Mouse (Mus musculus) neural tube, embryonic 12.5 days (tissue): ENCODE results near the gene Gtdc1. TPM values are rescaled to one million over a fixed set of nuclear protein-coding genes. Genes with fewer than 3 reads are reported as not detected.

Experiments
- ATAC-seq: fragments of 200-750 bp; cut with Nextera tagmentation; 2 replicates; pipeline ENCODE4 v1.8.0; 2017; ENCODE audit warnings: low read depth, mild to moderate bottlenecking, moderate TSS enrichment, moderate library complexity; ENCODE audit not compliant: low FRiP score
- H3K27ac ChIP-seq: fragments of 300-500 bp; sonication (generic); 2 replicates; pipeline ENCODE4 v1.5.1; 2016
- H3K27me3 ChIP-seq: fragments of 300-500 bp; sonication (generic); replicated peaks from 2 replicates; pipeline ENCODE4 v1.6.1; 2016; ENCODE audit warnings: mild to moderate bottlenecking
- H3K36me3 ChIP-seq: fragments of 300-500 bp; sonication (generic); 2 replicates; pipeline ENCODE4 v1.6.1; 2016; ENCODE audit warnings: mild to moderate bottlenecking
- H3K4me1 ChIP-seq: fragments of 300-500 bp; sonication (generic); 2 replicates; pipeline ENCODE4 v1.6.1; 2016
- H3K4me2 ChIP-seq: fragments of 300-500 bp; sonication (generic); replicated peaks from 2 replicates; pipeline ENCODE4 v1.6.1; 2016; ENCODE audit warnings: mild to moderate bottlenecking
- H3K4me3 ChIP-seq: fragments of 300-500 bp; sonication (generic); 2 replicates; pipeline ENCODE4 v1.5.1; 2016
- H3K9ac ChIP-seq: fragments of 300-500 bp; sonication (generic); 2 replicates; pipeline ENCODE4 v1.6.1; 2016; ENCODE audit warnings: mild to moderate bottlenecking
- H3K9me3 ChIP-seq: fragments of 300-500 bp; sonication (generic); 2 replicates; pipeline ENCODE4 v1.6.1; 2016; ENCODE audit warnings: mild to moderate bottlenecking
- WGBS: fragments of 180-500 bp; shearing (Covaris S2); methylation state at CpG from one replicate; pipeline ENCODE4 v1.1.7; 2016; 5-methylcytosine and 5-hydroxymethylcytosine counted together
- polyA plus RNA-seq: library from polyadenylated mRNA; unstranded; fragments of >200 nt; fragmentation: Nextera tagmentation; extraction: Ambion mirVana; gene quantifications from 2 replicates; pipeline ENCODE4 v1.2.1, GENCODE M21; 2016

Gene Gtdc1
- polyA plus RNA-seq, 1 experiment from 2014 or later: 13.9 TPM

DNA sequence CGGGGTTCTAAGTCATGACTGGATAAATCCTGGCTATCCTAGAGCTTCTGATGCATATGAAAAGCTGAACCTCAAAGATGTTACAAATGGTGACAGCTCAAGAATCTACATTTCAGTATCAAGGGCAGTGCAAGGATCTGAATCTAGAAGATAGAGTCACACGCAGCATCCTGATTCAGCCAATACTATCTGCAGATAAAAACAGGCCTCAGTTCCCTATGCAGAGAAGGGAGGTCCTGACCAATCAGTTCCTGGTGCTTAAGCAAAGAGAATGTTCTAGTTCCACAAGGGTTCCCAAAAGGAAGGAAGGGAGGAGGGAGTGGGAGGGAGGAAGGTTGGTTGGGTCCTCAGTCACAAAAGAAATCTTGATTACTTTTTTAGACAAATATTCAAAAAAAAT, 5.0 kb downstream of the Gtdc1 start:
- H3K36me3 ChIP-seq: no peaks in the 10 kb centered on the region
- no peak overlapping the region for H3K4me2 ChIP-seq
- H3K27ac ChIP-seq: no peak overlapping the region
- ATAC-seq: no peak
- no peaks in the 10 kb centered on the region for H3K9me3 ChIP-seq
- no peaks in the 10 kb centered on the region; the same call in 1 of the 2 replicates for H3K4me1 ChIP-seq
- no peak overlapping the region for H3K9ac ChIP-seq
- H3K27me3 ChIP-seq: no peaks in the 10 kb centered on the region
- no peak overlapping the region for H3K4me3 ChIP-seq
- WGBS: 88% methylated on average over 2 of the region's 2 CpGs

GRCm38 (mm10) chr2:44920471-44920870, 7.0 kb downstream of the Gtdc1 start:
- Histone ChIP-seq H3K27me3 (no peaks in the 10 kb centered on the region), H3K27ac (no peak overlapping the region), H3K4me1 (no peaks in the 10 kb centered on the region; the same call in 1 of the 2 replicates), H3K36me3 (no peaks in the 10 kb centered on the region), H3K4me3 (no peak overlapping the region), H3K4me2 (no peak overlapping the region), H3K9me3 (no peaks in the 10 kb centered on the region), H3K9ac (no peak overlapping the region)
- no peak for ATAC-seq
- WGBS: 83% methylated on average over 3 of the region's 3 CpGs

DNA sequence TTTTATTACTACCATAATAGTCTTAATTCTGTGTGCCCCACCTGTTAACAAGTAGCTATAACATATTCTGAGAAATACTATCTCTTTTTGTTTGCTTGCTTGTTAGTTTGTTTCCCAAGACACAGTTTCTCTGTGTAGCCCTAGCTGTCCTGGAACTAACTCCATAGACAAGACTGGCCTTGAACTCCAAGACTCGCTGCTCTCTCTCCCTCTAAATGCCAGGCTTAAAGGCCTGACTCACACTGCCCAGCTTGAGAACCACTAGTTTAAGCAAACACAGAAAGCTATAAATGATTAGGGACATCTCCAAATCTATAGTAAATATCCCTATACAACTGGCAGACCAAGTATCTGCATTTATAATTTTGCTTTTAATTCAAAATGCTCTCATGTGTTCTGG, 8.1 kb downstream of the Gtdc1 start:
- 73% methylated on average over 1 of the region's 1 CpGs for WGBS
- no peak for ATAC-seq

GRCm38 (mm10) chr2:44918737-44919136, 8.7 kb downstream of the Gtdc1 start:
- no peaks in the 10 kb centered on the region for H3K4me1 ChIP-seq
- no peak overlapping the region for H3K9ac ChIP-seq
- no peak overlapping the region for H3K4me3 ChIP-seq
- no peaks in the 10 kb centered on the region for H3K36me3 ChIP-seq
- no peaks in the 10 kb centered on the region for H3K27me3 ChIP-seq
- no peak overlapping the region for H3K27ac ChIP-seq
- H3K9me3 ChIP-seq: no peaks in the 10 kb centered on the region
- H3K4me2 ChIP-seq: no peak overlapping the region
- 92% methylated on average over 2 of the region's 2 CpGs for WGBS
- no peak for ATAC-seq

More for the DNA sequence above, 8.1 kb downstream of the Gtdc1 start:
- H3K4me3 ChIP-seq: no peak overlapping the region
- no peaks in the 10 kb centered on the region for H3K36me3 ChIP-seq
- no peaks in the 10 kb centered on the region for H3K9me3 ChIP-seq
- H3K27me3 ChIP-seq: no peaks in the 10 kb centered on the region
- H3K4me1 ChIP-seq: no peaks in the 10 kb centered on the region
- no peak overlapping the region for H3K27ac ChIP-seq
- no peak overlapping the region for H3K9ac ChIP-seq
- H3K4me2 ChIP-seq: no peak overlapping the region

DNA sequence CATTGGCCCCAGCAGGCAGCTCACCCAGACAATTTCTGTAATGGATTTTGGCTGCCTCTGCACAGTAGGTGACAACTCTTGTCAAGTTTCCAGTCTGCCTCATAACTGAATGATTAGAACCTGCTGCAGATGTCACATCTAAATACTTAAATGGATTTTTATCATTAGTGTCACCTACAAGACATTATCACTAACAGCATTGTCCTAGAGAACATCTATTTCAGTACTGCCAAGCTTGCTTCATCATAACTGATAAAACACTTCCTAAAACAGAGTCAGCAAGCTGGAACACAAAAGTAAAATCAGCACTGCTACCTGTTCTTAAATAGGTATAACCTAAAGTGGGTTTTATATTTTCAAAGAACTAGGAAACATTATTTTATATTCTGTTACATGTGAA, 11.2 kb downstream of the Gtdc1 start:
- no peak overlapping the region for H3K4me3 ChIP-seq
- H3K4me2 ChIP-seq: no peak overlapping the region
- no peaks in the 10 kb centered on the region for H3K9me3 ChIP-seq
- no peaks in the 10 kb centered on the region for H3K36me3 ChIP-seq
- H3K27me3 ChIP-seq: no peaks in the 10 kb centered on the region
- no peak overlapping the region for H3K27ac ChIP-seq
- no peaks in the 10 kb centered on the region for H3K4me1 ChIP-seq
- no peak for ATAC-seq
- H3K9ac ChIP-seq: no peak overlapping the region

DNA sequence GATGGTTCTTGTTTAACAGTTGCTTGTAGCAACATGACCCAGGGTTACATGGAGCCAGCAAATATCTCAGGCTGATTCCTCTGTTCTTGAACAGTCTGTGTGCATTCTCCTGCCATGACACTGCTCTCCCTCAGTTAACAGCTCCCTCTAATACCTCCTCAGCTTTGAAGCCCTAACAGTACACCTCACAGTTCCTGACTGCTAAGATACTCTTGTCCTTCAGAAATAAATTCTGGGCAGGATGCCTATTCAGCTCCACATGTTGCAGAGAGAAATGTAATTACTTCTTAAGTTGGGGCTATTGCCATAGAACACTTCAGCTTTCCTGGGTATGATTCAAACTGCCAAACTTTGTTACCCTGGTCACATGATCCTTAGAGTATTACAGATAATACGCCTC, 29.7 kb downstream of the Gtdc1 start:
- Histone ChIP-seq H3K27ac (no peak overlapping the region), H3K27me3 (no peaks in the 10 kb centered on the region), H3K9me3 (no peaks in the 10 kb centered on the region), H3K4me1 (no peaks in the 10 kb centered on the region), H3K4me2 (no peak overlapping the region), H3K9ac (no peak overlapping the region), H3K36me3 (no peaks in the 10 kb centered on the region), H3K4me3 (no peak overlapping the region)
- ATAC-seq: no peak
- WGBS: 97% methylated on average over 1 of the region's 1 CpGs

DNA sequence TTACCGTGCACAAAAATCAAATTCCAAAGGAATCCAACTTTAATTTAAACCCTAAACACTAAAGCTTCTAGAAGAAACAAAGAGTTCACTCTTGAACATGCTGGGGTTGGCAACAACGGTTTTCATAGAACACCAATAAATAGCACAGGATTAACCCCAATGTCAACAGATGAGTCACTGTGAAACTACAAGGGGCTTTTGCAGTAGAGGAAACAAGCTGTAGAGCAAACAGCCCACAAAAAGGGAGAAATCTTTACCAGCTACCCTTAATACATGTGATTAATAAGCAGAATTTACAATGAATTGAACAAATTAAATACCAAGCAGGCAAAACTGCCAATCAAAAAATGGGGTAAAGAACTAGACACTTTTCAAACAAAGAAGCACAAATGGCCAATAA, 53.7 kb downstream of the Gtdc1 start:
- Histone ChIP-seq H3K27ac (no peak overlapping the region), H3K4me3 (no peak overlapping the region), H3K9ac (no peak overlapping the region), H3K4me2 (no peak overlapping the region), H3K36me3 (no peaks in the 10 kb centered on the region), H3K27me3 (no peaks in the 10 kb centered on the region), H3K9me3 (no peaks in the 10 kb centered on the region), H3K4me1 (no peaks in the 10 kb centered on the region)
- ATAC-seq: no peak
- 81% methylated on average over 2 of the region's 2 CpGs for WGBS

GRCm38 (mm10) chr2:44864726-44865125, 62.7 kb downstream of the Gtdc1 start:
- H3K4me2 ChIP-seq: no peak overlapping the region
- no peaks in the 10 kb centered on the region for H3K4me1 ChIP-seq
- H3K9ac ChIP-seq: no peak overlapping the region
- H3K27ac ChIP-seq: no peak overlapping the region
- ATAC-seq: no peak
- H3K9me3 ChIP-seq: no peaks in the 10 kb centered on the region
- no peak overlapping the region for H3K4me3 ChIP-seq
- no peaks in the 10 kb centered on the region for H3K36me3 ChIP-seq
- H3K27me3 ChIP-seq: no peaks in the 10 kb centered on the region

- 86% methylated on average over 2 of the region's 2 CpGs for WGBS
- Histone ChIP-seq H3K27ac (no peak overlapping the region), H3K27me3 (no peaks in the 10 kb centered on the region), H3K36me3 (no peaks in the 10 kb centered on the region), H3K9me3 (0 out of 2 replicates have a peak, but pooled peaks cover 8% of the 10 kb centered on the region), H3K4me2 (no peak overlapping the region), H3K4me1 (no peaks in the 10 kb centered on the region), H3K4me3 (no peak overlapping the region), H3K9ac (no peak overlapping the region)
- ATAC-seq: no peak
Measured at GRCm38 (mm10) chr2:44854475-44854874, 73.0 kb downstream of the Gtdc1 start.

GRCm38 (mm10) chr2:44849666-44850065, 77.8 kb downstream of the Gtdc1 start:
- ATAC-seq: no peak
- Histone ChIP-seq H3K9me3 (0 out of 2 replicates have a peak, but pooled peaks cover 8% of the 10 kb centered on the region), H3K4me1 (no peaks in the 10 kb centered on the region), H3K4me3 (no peak overlapping the region), H3K27ac (no peak overlapping the region), H3K36me3 (no peaks in the 10 kb centered on the region), H3K27me3 (no peaks in the 10 kb centered on the region), H3K9ac (no peak overlapping the region), H3K4me2 (no peak overlapping the region)

- no peaks in the 10 kb centered on the region for H3K36me3 ChIP-seq
- H3K4me1 ChIP-seq: no peaks in the 10 kb centered on the region
- H3K4me2 ChIP-seq: no peak overlapping the region
- H3K27ac ChIP-seq: no peak overlapping the region
- ATAC-seq: no peak
- no peak overlapping the region for H3K9ac ChIP-seq
- 0 out of 2 replicates have a peak, but pooled peaks cover 8% of the 10 kb centered on the region for H3K9me3 ChIP-seq
- H3K4me3 ChIP-seq: no peak overlapping the region
- WGBS: 94% methylated on average over 1 of the region's 1 CpGs
- no peaks in the 10 kb centered on the region for H3K27me3 ChIP-seq
Measured at GRCm38 (mm10) chr2:44848156-44848555, 79.3 kb downstream of the Gtdc1 start.

- H3K4me1 ChIP-seq: no peaks in the 10 kb centered on the region
- no peak overlapping the region for H3K9ac ChIP-seq
- H3K4me2 ChIP-seq: no peak overlapping the region
- no peak for ATAC-seq
- no peaks in the 10 kb centered on the region for H3K27me3 ChIP-seq
- H3K36me3 ChIP-seq: no peaks in the 10 kb centered on the region
- 94% methylated on average over 4 of the region's 4 CpGs for WGBS
- H3K9me3 ChIP-seq: no peaks in the 10 kb centered on the region
- no peak overlapping the region for H3K4me3 ChIP-seq
- H3K27ac ChIP-seq: no peak overlapping the region
Measured at GRCm38 (mm10) chr2:44845424-44845823, 82.0 kb downstream of the Gtdc1 start.

DNA sequence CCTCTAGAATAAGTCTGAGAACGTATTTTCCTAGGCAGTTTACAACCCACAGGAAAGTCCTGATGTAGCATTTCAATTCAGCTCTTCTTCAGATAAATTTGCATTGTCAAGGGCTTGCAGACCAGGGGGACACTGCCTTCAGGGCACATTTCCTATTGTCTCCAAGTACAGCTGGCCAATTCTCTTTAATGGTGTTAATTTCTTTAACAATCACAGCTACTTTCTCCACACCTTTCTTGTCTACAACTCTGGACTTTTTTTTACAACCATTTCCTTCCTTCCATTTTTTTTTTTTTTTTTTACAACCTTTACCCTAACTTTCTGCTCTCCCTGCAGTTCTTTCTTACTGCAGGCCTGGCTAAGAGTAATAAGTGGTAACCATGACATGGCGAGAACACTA, 97.7 kb downstream of the Gtdc1 start:
- Histone ChIP-seq H3K4me3 (no peak overlapping the region), H3K36me3 (no peaks in the 10 kb centered on the region), H3K9ac (no peak overlapping the region), H3K27me3 (no peaks in the 10 kb centered on the region), H3K4me2 (no peak overlapping the region), H3K4me1 (no peaks in the 10 kb centered on the region), H3K9me3 (no peaks in the 10 kb centered on the region), H3K27ac (no peak overlapping the region)
- no peak for ATAC-seq
- 57% methylated on average over 2 of the region's 2 CpGs for WGBS
